Mouse (Mus musculus) liver, embryonic 14.5 days (tissue): ENCODE results near the gene Syna. TPM values are rescaled to one million over a fixed set of nuclear protein-coding genes. Genes with fewer than 3 reads are reported as not detected.

Experiments used
- ATAC-seq: fragments of 200-750 bp; cut with Nextera tagmentation; 2 replicates; pipeline ENCODE4 v1.8.0; 2017; ENCODE audit warnings: moderate number of reproducible peaks, mild to moderate bottlenecking, moderate library complexity; ENCODE audit not compliant: insufficient read depth
- DNase-seq, 3 experiments: peaks; one replicate each; pipeline ENCODE4 v3.0.0-alpha.2; 2012 to 2013; ENCODE audit warnings: low read depth in 3 of 3, low spot score in 3 of 3
- H3K27ac ChIP-seq: fragments of 300-500 bp; sonication (generic); 2 replicates; pipeline ENCODE4 v1.5.1; 2014; ENCODE audit warnings: moderate library complexity, mild to moderate bottlenecking, control low read depth, inconsistent platforms
- H3K27me3 ChIP-seq: fragments of 300-500 bp; sonication (generic); 2 replicates; pipeline ENCODE4 v1.6.1; 2014; ENCODE audit warnings: mild to moderate bottlenecking, low read length, moderate library complexity; ENCODE audit not compliant: control insufficient read depth, insufficient read depth
- H3K36me3 ChIP-seq: fragments of 300-500 bp; sonication (generic); replicated peaks from 2 replicates; pipeline ENCODE4 v1.6.1; 2014; ENCODE audit warnings: low read depth; ENCODE audit not compliant: control insufficient read depth, insufficient read depth
- H3K4me1 ChIP-seq, 2 experiments: fragments of 200-500 bp in 1 of 2; fragments of 300-500 bp in 1 of 2; sonication (generic) in 1 of 2; replicated peaks; 2 replicates each; pipeline ENCODE4 v1.6.1; 2012 to 2014; ENCODE audit warnings: antibody characterized with exemption in 1 of 2, inconsistent platforms in 1 of 2, low read length in 1 of 2; ENCODE audit not compliant: control insufficient read depth in 2 of 2, insufficient read depth in 2 of 2
- H3K4me2 ChIP-seq: fragments of 300-500 bp; sonication (generic); 2 replicates; pipeline ENCODE4 v1.6.1; 2014; ENCODE audit warnings: low read depth, mild to moderate bottlenecking, control low read depth, moderate library complexity
- H3K4me3 ChIP-seq, 2 experiments: fragments of 200-500 bp in 1 of 2; fragments of 300-500 bp in 1 of 2; sonication (generic) in 1 of 2; 2 replicates each; pipeline ENCODE4 v1.5.1; 2012 to 2014; ENCODE audit warnings: low read depth in 2 of 2, low read length in 2 of 2, mild to moderate bottlenecking in 2 of 2, control low read depth in 1 of 2, inconsistent platforms in 1 of 2, moderate library complexity in 1 of 2; ENCODE audit not compliant: insufficient read depth in 1 of 2
- H3K9ac ChIP-seq: fragments of 300-500 bp; sonication (generic); replicated peaks from 2 replicates; pipeline ENCODE4 v1.6.1; 2014; ENCODE audit warnings: mild to moderate bottlenecking, control low read depth, moderate library complexity
- H3K9me3 ChIP-seq: fragments of 300-500 bp; sonication (generic); 2 replicates; pipeline ENCODE4 v1.6.1; 2016; ENCODE audit warnings: low read length, mixed read lengths; ENCODE audit not compliant: control insufficient read depth
- CTCF ChIP-seq: IDR thresholded peaks from 2 replicates; pipeline ENCODE4 v1.5.1; 2016; ENCODE audit warnings: antibody characterized with exemption, low read depth, control low read depth
- EP300 ChIP-seq: IDR thresholded peaks from 2 replicates; pipeline ENCODE4 v1.6.1; 2016; ENCODE audit warnings: antibody characterized with exemption, low read depth
- WGBS: fragments of 180-500 bp; shearing (Covaris S2); extraction: QIAGEN DNeasy Blood & Tissue Kit; methylation state at CpG from one replicate; pipeline ENCODE4 v1.1.7; 2014; ENCODE audit not compliant: insufficient replicate concordance; 5-methylcytosine and 5-hydroxymethylcytosine counted together
- polyA plus RNA-seq, 2 experiments: library from polyadenylated mRNA; depleted of rRNA in 1 of 2; stranded (reverse) in 1 of 2; unstranded in 1 of 2; fragments of >200 nt; fragmentation: Nextera tagmentation in 1 of 2; extraction: Ambion mirVana in 1 of 2; gene quantifications; 2 replicates each; pipeline versions ENCODE4 v1.2.1 to v1.2.3; 2012 to 2014

The Syna gene
- polyA plus RNA-seq, 2 experiments, result not detected

DNA sequence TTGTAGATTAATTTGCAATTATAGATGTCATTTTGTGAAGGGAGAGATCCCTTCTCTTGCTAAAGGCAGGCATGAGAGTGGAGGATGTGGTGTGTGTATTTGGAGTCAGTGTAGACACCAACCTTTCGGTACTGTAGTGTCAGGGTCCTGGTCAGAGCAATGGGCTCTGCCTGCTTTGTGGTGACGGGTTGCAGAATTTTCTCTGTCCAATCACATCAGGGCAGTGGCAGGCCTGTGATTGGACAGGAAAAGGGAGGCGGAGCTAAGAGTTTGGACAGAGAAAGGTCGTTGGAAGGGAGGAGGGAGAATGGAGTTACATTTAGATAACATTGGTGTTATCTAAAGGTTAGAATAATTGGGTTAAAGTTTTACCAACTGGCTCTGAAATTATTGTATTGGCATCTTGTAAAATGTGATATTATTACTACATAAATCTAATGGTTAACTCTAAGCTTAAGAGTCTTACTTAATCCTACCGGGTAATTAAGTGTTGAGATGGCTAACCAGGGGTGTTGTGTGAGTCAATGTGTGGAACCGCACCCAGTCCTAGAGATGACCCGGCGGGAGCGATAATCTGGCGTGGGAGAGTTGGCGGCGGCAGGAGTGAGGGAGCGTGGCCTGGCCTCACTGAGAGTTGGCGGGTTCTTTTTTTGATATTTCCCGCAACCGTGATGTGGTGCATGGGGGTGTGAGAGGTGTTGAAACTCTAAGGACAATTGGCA, 640 bp upstream of the Syna start:
- no peaks in the 10 kb centered on the region for H3K4me1 ChIP-seq
- no peak overlapping the region for H3K9ac ChIP-seq
- no peaks in the 10 kb centered on the region for H3K36me3 ChIP-seq
- WGBS, result 67% methylated on average over 16 of the region's 16 CpGs
- DNase-seq (no peak), ATAC-seq (no peak)
- TF ChIP-seq EP300 (no peak), CTCF (no peak)
- H3K4me2 ChIP-seq, result no peak overlapping the region
- H3K4me3 ChIP-seq, result no peak overlapping the region
- H3K9me3 ChIP-seq, result no peaks in the 10 kb centered on the region
- no peaks in the 10 kb centered on the region for H3K27me3 ChIP-seq
- no peak overlapping the region for H3K27ac ChIP-seq

DNA sequence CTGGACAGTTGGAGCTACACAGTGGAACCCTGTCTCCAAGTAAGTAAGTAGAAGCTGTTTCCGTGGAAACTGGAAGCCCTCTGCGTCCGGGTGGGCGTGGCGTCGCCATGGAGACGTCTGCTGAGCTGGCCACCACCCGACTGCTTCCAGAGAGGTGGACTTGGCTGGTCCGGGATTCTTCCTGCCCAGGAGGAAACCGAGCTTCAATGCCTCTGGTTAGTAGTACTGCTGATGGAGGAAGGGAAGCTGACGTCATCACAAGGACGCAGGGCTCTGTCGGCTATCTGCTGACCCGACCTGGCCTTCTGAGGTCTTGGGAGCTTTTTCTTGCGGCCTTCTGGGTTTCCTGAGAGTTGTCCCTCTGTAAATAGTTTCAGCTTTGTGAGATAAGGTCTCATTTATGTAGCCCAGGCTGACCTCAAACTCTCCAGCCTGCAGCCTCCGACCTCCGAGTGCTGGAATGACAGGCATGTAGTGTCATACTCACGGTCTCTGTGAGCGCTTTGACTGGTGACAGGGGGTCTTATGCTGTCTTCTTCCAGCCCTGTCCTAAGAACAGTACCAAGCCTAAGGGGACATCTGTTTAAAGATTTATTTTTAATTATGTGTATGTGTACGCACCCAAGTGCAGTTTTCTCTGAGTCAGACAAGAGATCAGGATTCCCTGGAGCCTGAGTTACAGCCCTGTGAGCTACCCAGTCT, 4.4 kb downstream of the Syna start:
- H3K9ac ChIP-seq, result no peak overlapping the region
- TF ChIP-seq EP300 (no peak), CTCF (no peak)
- H3K4me3 ChIP-seq, result no peak overlapping the region
- DNase-seq (no peak), ATAC-seq (no peak)
- no peak overlapping the region for H3K27ac ChIP-seq
- no peaks in the 10 kb centered on the region for H3K9me3 ChIP-seq
- peaks cover 2% of the 10 kb centered on the region; the same call in 1 of the 2 replicates for H3K27me3 ChIP-seq
- H3K36me3 ChIP-seq, result no peaks in the 10 kb centered on the region
- WGBS, result 16% methylated on average over 20 of the region's 20 CpGs
- H3K4me2 ChIP-seq, result no peak overlapping the region
- H3K4me1 ChIP-seq, result peaks cover 0 to 6% of the 10 kb centered on the region in 2 experiments; a peak in 2 of 4 replicates

DNA sequence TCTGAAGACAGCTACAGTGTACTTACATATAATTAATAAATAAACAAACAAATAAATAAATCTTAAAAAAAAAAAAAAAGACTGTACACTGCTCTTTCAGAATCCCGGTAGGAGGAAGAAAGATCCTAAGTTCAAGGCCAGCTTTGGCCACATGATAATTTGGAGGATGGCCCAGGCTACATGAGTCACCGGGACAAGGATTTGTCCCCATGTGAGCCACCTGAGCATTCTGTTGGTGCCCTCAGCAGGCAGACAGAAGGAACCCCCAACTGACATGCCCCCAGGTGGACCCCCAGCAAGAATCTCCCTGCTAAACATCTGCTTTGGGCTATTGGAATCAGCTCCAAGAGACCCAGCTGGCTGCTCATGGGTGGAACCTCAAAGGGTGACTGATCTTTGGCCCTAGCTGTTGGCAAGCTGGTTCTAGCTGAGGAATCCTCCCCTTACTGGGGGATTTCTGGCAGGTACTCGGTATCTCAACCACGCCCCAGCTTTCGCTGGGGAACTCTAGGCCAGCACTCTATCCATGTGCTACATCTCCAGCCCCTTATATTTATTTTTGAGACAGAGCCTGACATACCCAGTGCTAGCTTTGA, 5.9 kb downstream of the Syna start:
- peaks cover 0 to 6% of the 10 kb centered on the region in 2 experiments; a peak in 2 of 4 replicates for H3K4me1 ChIP-seq
- no peak overlapping the region for H3K4me2 ChIP-seq
- WGBS, result 70% methylated on average over 5 of the region's 5 CpGs
- H3K9ac ChIP-seq, result no peak overlapping the region
- no peaks in the 10 kb centered on the region for H3K9me3 ChIP-seq
- ATAC-seq (no peak), DNase-seq (no peak)
- H3K27ac ChIP-seq, result no peak overlapping the region
- H3K4me3 ChIP-seq, result no peak overlapping the region
- peaks cover 2% of the 10 kb centered on the region; the same call in 1 of the 2 replicates for H3K27me3 ChIP-seq
- H3K36me3 ChIP-seq, result no peaks in the 10 kb centered on the region
- TF ChIP-seq EP300 (no peak), CTCF (no peak)

DNA sequence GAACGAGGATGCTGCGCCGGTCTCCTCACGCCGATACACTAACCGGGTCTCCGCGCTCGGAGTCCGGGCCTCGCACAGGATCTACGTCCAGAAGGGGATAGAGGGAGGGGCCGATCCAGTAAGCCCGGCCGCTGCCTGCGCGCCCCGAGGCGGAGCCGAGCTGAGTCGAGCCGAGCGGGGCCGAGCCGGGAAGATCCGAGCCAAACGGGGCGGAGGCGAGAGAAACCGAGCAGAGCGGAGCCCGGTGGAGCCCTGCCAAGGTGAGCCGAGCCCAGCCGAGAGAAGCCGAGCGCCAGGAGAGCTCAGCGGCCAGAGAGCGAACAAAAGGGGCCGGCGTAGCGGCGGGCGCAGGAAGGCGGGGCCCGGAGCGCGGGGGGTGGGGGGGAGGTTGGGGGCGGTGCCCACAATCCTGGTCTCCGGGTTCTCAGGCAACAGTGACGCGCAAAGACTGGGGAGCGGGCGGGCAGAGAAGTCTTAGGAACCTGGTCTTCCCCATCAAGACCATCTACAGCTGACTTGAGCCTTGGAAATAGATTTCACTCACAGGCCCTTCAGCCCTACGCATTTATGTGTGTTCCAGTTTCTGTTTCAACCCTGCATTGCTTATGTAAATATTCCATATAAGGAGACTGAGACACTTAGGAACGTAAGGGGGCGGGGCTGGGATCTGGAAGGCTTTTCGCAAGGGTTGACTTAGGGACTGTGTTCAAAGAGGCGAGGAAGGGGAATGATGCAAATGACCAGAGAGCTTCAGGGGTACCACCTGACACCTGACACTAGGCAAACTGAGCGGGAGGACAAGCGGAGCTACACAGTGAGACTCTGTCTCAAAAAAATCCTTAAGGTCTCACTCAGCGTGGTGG, 7.6 kb downstream of the Syna start, which contains the start of gene Clip2:
Gene Clip2 (minus strand): TSS at position 325 of the 863 bp plus-strand sequence.
- H3K27me3 ChIP-seq, result peaks cover 2% of the 10 kb centered on the region; the same call in 1 of the 2 replicates
- peaks cover 0 to 9% of the 10 kb centered on the region in 2 experiments; a peak in 2 of 4 replicates for H3K4me1 ChIP-seq
- no peaks in the 10 kb centered on the region for H3K36me3 ChIP-seq
- H3K4me2 ChIP-seq, result peak within 1 kb of the TSS; percentile 80
- ATAC-seq (peak; percentile 83), DNase-seq (peak; percentile 39 to 64 (median 52))
- H3K9ac ChIP-seq, result peak within 1 kb of the TSS; percentile 53
- WGBS, result 2% methylated on average over 57 of the region's 61 CpGs
- H3K27ac ChIP-seq, result no peak within 1 kb of the TSS
- H3K9me3 ChIP-seq, result no peaks in the 10 kb centered on the region
- TF ChIP-seq CTCF (no peak), EP300 (no peak)
- peak within 1 kb of the TSS; percentile 63 for H3K4me3 ChIP-seq
